Mouse (Mus musculus) heart, postnatal 0 days (tissue): ENCODE results near the gene Kmo.

Experiments
- CTCF ChIP-seq: IDR thresholded peaks from 2 replicates; pipeline ENCODE4 v1.5.1; 2016; ENCODE audit warnings: antibody characterized with exemption, control low read depth, low read depth
- EP300 ChIP-seq: IDR thresholded peaks from 2 replicates; pipeline ENCODE4 v1.6.1; 2016; ENCODE audit warnings: antibody characterized with exemption, low read depth

GRCm38 (mm10) chr1:175608708-175609107 is 11.5 kb upstream of the Kmo start:
- TF ChIP-seq CTCF (no peak), EP300 (no peak)
